Mouse (Mus musculus) spleen, adult 2 months (tissue): ENCODE results near the gene Scly. TPM values are rescaled to one million over a fixed set of nuclear protein-coding genes. Genes with fewer than 3 reads are reported as not detected.

Experiments used
- DNase-seq, 2 experiments: peaks; one replicate each; pipeline versions ENCODE4 v3.0.0 to v3.0.0-alpha.2; 2012 to 2021; ENCODE audit warnings: low spot score in 2 of 2, low read depth in 1 of 2
- H3K27ac ChIP-seq: fragments of 200-500 bp; 2 replicates; pipeline ENCODE4 v1.5.1; 2012; ENCODE audit warnings: low read length, inconsistent platforms; ENCODE audit not compliant: insufficient read depth
- H3K27me3 ChIP-seq: fragments of 200-500 bp; 2 replicates; pipeline ENCODE4 v1.6.1; 2012; ENCODE audit warnings: mild to moderate bottlenecking, moderate library complexity, low read length, inconsistent platforms; ENCODE audit not compliant: control insufficient read depth, insufficient read depth
- H3K36me3 ChIP-seq: fragments of 200-500 bp; 2 replicates; pipeline ENCODE4 v1.6.1; 2012; ENCODE audit warnings: mild to moderate bottlenecking, low read length, inconsistent platforms; ENCODE audit not compliant: control insufficient read depth, insufficient read depth
- H3K4me1 ChIP-seq: fragments of 200-500 bp; 2 replicates; pipeline ENCODE4 v1.6.1; 2011; ENCODE audit warnings: inconsistent platforms; ENCODE audit not compliant: control insufficient read depth, insufficient read depth, insufficient read length
- H3K4me3 ChIP-seq: fragments of 200-500 bp; 2 replicates; pipeline ENCODE4 v1.5.1; 2011; ENCODE audit warnings: mild to moderate bottlenecking, inconsistent platforms; ENCODE audit not compliant: insufficient read depth, insufficient read length; ENCODE audit errors: extremely low read depth
- CTCF ChIP-seq: fragments of 200-500 bp; IDR thresholded peaks from 2 replicates; pipeline ENCODE4 v1.5.1; 2011; ENCODE audit warnings: mild to moderate bottlenecking, inconsistent platforms; ENCODE audit not compliant: insufficient read depth, insufficient read length, insufficient replicate concordance; ENCODE audit errors: extremely low read depth
- POLR2A ChIP-seq: fragments of 200-500 bp; IDR thresholded peaks from 2 replicates; pipeline ENCODE4 v1.6.1; 2011; ENCODE audit warnings: low read depth, low read length, inconsistent platforms
- WGBS: fragments of 180-500 bp; shearing (Covaris S2); methylation state at CpG from one replicate; pipeline ENCODE4 v1.1.7; 2018; 5-methylcytosine and 5-hydroxymethylcytosine counted together
- polyA plus RNA-seq: library from polyadenylated mRNA; depleted of rRNA; stranded (reverse); fragments of >200 nt; gene quantifications from 2 replicates; pipeline ENCODE4 v1.2.3, GENCODE M21; 2012

The Scly gene
- polyA plus RNA-seq, 1 experiment: 20.9 TPM

DNA sequence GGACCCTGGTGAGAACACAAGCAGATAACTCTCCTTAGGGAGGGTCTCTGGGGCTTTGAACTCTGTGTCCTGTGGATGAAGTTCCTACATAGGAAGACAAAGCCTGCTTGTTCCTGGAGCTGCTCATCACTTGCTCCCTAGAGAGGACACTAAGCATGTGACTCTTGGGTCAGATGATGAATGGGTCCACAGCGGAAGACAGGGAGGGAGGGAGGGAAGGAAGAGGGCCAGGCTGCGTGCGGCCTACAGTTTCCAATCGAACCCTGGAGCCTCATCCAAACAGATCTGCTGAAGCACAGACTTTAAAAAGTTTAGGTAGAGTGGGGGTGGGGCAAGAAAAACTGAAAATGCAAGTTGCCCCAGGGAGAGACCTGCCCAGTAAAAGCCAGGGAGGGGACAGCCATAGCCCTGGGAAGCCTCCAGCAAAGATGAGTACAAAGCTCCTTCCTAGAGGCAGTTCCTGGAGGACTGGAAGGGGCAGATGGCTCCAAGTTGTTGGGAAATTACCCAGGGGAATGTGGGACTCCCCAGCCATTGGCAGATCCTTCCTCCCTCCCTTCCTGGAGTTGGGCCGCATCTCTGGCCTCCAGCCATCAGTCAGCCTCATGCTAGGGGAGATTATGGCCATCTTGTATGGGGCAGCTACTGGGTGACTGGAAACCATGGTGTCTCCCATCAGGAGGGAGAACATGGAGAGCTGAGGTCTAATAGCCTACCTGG lies 1.7 kb downstream of the Scly start:
- H3K4me1 ChIP-seq: no peaks in the 10 kb centered on the region
- WGBS: 75% methylated on average over 5 of the region's 5 CpGs
- peaks cover 6% of the 10 kb centered on the region for H3K36me3 ChIP-seq
- H3K27me3 ChIP-seq: no peaks in the 10 kb centered on the region
- no peak overlapping the region for H3K27ac ChIP-seq
- no peak overlapping the region for H3K4me3 ChIP-seq
- TF ChIP-seq POLR2A (no peak), CTCF (no peak)
- no peak for DNase-seq

DNA sequence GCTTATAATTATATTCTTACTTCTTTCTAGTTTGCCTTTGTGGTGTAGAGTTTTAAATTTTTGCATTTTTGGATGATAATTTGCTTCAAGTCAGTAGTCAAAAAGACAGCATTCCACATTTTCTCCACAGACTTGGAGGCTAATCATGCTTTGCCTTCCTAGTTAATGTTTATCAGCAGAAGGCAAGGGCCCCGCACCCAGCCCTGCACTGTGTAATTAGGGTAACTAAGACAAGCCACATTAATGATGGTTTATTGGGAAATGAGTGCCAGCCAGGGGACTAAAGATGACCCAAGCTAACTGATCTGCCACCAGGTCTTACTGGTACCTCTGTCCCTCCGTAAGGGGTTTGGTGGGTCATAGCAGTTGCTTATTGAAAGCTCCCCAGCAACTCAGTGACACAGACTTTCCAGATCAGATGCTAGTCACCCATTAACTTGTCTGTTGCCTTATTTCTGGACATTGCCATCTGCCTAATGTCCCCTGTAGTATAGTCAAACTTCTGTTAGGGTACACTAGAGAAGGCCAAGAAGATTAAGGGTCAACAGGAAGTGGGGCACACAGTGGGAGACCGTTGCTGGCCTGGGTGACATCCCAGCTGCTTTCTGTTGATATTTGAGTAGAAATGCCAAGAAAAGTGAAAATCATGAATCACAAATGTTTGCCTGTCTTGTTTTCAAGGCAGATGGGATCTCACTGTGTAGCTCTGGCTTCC lies 3.2 kb downstream of the Scly start:
- H3K4me3 ChIP-seq: no peak overlapping the region
- no peaks in the 10 kb centered on the region for H3K27me3 ChIP-seq
- H3K4me1 ChIP-seq: no peaks in the 10 kb centered on the region
- H3K36me3 ChIP-seq: peaks cover 14% of the 10 kb centered on the region
- WGBS: 80% methylated on average over 3 of the region's 3 CpGs
- no peak for TF ChIP-seq CTCF
- no peak for TF ChIP-seq POLR2A
- no peak for DNase-seq
- H3K27ac ChIP-seq: no peak overlapping the region

DNA sequence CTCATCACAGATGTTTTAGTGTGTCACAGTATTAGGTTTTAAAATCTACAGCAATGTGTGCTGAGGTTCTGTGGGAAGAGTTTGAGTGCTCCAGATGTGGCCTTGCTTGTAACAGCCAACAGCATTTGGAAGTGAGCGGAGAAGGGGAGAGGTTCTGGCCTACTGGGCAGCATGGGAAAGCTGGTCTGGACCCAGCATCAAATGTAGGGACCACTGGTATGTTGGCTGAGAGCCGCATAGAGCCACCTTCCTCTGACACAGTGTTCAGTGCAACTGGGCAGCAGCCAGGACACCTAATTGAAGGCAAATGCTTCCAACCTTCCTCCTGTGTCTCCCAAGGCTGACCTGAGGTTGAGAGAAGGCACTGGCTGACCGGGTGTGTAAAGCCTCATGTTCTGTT lies 3.9 kb downstream of the Scly start:
- no peak for DNase-seq
- Histone ChIP-seq H3K27me3 (no peaks in the 10 kb centered on the region), H3K27ac (no peak overlapping the region), H3K4me3 (no peak overlapping the region), H3K36me3 (peaks cover 15% of the 10 kb centered on the region), H3K4me1 (no peaks in the 10 kb centered on the region)
- no peak for TF ChIP-seq CTCF
- no peak for TF ChIP-seq POLR2A
- 89% methylated on average over 3 of the region's 3 CpGs for WGBS

DNA sequence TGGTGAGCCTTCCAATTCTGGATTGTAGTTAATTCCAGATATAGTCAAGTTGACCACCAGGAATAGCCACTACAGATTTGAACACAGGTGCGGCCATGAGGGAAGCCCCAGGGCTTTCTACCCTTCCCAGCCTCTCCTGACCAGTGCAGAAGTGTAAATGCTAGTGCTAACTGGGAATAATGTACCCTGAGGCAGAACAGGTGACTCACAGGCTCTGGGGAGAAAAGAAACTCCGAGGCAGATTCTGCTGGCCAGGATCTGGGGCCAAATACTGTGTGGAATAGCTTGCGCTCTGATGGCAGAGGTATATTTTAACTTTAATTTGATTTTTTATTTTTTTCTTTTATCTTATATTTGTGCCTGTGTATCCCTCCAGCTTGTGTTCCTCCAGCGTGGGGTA lies 6.5 kb downstream of the Scly start:
- Histone ChIP-seq H3K4me3 (no peak overlapping the region), H3K36me3 (peaks cover 33% of the 10 kb centered on the region), H3K27me3 (no peaks in the 10 kb centered on the region), H3K4me1 (no peaks in the 10 kb centered on the region), H3K27ac (no peak overlapping the region)
- 95% methylated on average over 4 of the region's 4 CpGs for WGBS
- no peak for TF ChIP-seq CTCF
- TF ChIP-seq POLR2A: no peak
- no peak for DNase-seq

DNA sequence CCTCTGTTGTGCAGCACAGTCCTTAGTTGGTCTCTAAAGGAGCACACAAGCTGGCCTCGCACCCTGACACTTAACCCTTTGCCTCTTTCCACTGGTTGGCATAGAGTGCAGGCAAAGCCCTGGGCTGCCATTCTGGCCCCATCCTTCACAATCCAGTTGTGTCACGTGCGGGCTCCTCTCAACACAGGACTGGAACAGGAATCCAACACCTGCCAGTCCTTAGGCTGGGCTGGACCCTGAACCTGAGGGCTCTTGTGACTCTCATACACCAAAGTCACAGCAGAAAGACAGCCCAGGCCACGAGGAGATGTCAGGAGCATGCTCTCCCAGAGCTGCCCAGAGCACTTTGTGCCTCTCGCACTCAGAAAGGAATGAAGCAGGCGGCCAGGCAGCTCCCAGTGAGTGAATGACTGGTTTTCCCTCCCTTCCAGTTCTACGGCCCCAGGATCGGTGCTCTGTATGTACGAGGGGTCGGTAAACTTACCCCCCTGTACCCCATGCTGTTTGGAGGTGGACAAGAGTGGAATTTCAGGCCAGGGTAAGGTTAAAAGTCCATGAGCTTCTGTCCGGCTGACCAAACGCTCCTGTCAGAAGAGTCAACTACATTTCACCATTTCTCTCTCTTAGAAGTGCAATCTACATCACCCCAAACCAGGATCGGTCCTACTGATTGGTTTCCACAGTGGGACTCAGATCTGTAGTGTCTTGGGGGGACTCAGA lies 11.4 kb downstream of the Scly start:
- Histone ChIP-seq H3K4me3 (no peak overlapping the region), H3K4me1 (no peaks in the 10 kb centered on the region), H3K27ac (no peak overlapping the region), H3K27me3 (no peaks in the 10 kb centered on the region), H3K36me3 (peaks cover 43% of the 10 kb centered on the region)
- TF ChIP-seq CTCF: no peak
- no peak for TF ChIP-seq POLR2A
- WGBS: 97% methylated on average over 13 of the region's 13 CpGs
- DNase-seq: no peak

DNA sequence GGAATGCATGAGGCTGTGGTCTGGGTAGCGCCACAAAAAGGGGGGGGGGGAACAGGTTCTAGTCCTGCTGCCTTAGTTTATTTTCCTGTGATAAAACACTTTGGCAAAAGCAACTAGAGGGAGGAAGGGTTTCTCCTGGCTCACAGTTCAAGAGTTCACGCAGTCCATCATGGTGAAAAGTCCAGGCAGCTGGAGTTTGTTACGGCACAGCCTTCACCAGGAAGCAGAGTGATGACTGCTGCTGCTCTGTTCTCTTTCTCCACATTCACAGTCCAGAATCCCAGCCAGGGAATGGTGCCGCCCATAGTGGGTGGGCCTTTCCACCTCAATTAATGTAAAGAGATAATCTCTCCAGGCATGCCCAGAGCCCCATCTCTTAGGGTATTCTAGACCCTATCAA lies 14.1 kb downstream of the Scly start:
- 96% methylated on average over 4 of the region's 4 CpGs for WGBS
- DNase-seq: no peak
- no peak for TF ChIP-seq POLR2A
- Histone ChIP-seq H3K36me3 (peaks cover 31% of the 10 kb centered on the region), H3K27ac (no peak overlapping the region), H3K27me3 (no peaks in the 10 kb centered on the region), H3K4me3 (no peak overlapping the region), H3K4me1 (no peaks in the 10 kb centered on the region)
